Mouse (Mus musculus) midbrain, embryonic 14.5 days (tissue): ENCODE measurements at regions not wholly inside any gene's neighbourhood (a gene's known extent, or its start where the extent isn't known, plus 50 kb on each side); places are given as distances from the start of the nearest gene placed in this dataset.

Source experiments
- ATAC-seq: fragments of 200-750 bp; cut with Nextera tagmentation; 2 replicates; pipeline ENCODE4 v1.8.0; 2017; ENCODE audit warnings: moderate number of reproducible peaks, moderate library complexity; ENCODE audit not compliant: low FRiP score, low TSS enrichment
- DNase-seq: peaks from one replicate; pipeline ENCODE4 v3.0.0-alpha.2; 2015
- H3K27ac ChIP-seq: fragments of 300-500 bp; sonication (generic); replicated peaks from 2 replicates; pipeline ENCODE4 v1.5.1; 2014; ENCODE audit warnings: mild to moderate bottlenecking, low read depth, low read length, moderate library complexity
- H3K27me3 ChIP-seq: fragments of 300-500 bp; sonication (generic); 2 replicates; pipeline ENCODE4 v1.6.1; 2014; ENCODE audit warnings: low read length, control low read depth, mixed read lengths; ENCODE audit not compliant: control insufficient read depth, insufficient read depth
- H3K36me3 ChIP-seq: fragments of 300-500 bp; sonication (generic); 2 replicates; pipeline ENCODE4 v1.6.1; 2014; ENCODE audit warnings: low read length, control low read depth; ENCODE audit not compliant: control insufficient read depth, insufficient read depth
- H3K4me1 ChIP-seq: fragments of 300-500 bp; sonication (generic); 2 replicates; pipeline ENCODE4 v1.6.1; 2014; ENCODE audit warnings: mild to moderate bottlenecking, antibody characterized with exemption, low read length, control low read depth; ENCODE audit not compliant: control insufficient read depth, insufficient read depth
- H3K4me2 ChIP-seq: fragments of 300-500 bp; sonication (generic); 2 replicates; pipeline ENCODE4 v1.6.1; 2014; ENCODE audit warnings: mild to moderate bottlenecking, low read length, moderate library complexity
- H3K4me3 ChIP-seq: fragments of 300-500 bp; sonication (generic); replicated peaks from 2 replicates; pipeline ENCODE4 v1.5.1; 2014; ENCODE audit warnings: low read depth, low read length
- H3K9ac ChIP-seq: fragments of 300-500 bp; sonication (generic); replicated peaks from 2 replicates; pipeline ENCODE4 v1.6.1; 2014; ENCODE audit warnings: mild to moderate bottlenecking, low read length, moderate library complexity
- H3K9me3 ChIP-seq: fragments of 300-500 bp; sonication (generic); 2 replicates; pipeline ENCODE4 v1.6.1; 2016; ENCODE audit warnings: low read length, control low read depth, mixed read lengths; ENCODE audit not compliant: control insufficient read depth
- WGBS: fragments of 180-500 bp; shearing (Covaris S2); extraction: QIAGEN DNeasy Blood & Tissue Kit; methylation state at CpG from one replicate; pipeline ENCODE4 v1.1.7; 2014; 5-methylcytosine and 5-hydroxymethylcytosine counted together

GRCm38 (mm10) chr7:124455659-124456058 is 473.0 kb downstream of the Hs3st4 start:
- ATAC-seq (no peak), DNase-seq (no peak)
- Histone ChIP-seq H3K4me1 (no peaks in the 10 kb centered on the region), H3K27ac (no peak overlapping the region), H3K9me3 (no peaks in the 10 kb centered on the region), H3K4me2 (no peak overlapping the region), H3K36me3 (no peaks in the 10 kb centered on the region), H3K4me3 (no peak overlapping the region), H3K27me3 (no peaks in the 10 kb centered on the region), H3K9ac (no peak overlapping the region)
- WGBS: 89% methylated on average over 3 of the region's 3 CpGs

GRCm38 (mm10) chr7:124487326-124487725 is 504.7 kb downstream of the Hs3st4 start:
- Histone ChIP-seq H3K4me1 (no peaks in the 10 kb centered on the region), H3K4me2 (no peak overlapping the region), H3K9ac (no peak overlapping the region), H3K4me3 (no peak overlapping the region), H3K27ac (no peak overlapping the region), H3K36me3 (no peaks in the 10 kb centered on the region), H3K27me3 (no peaks in the 10 kb centered on the region), H3K9me3 (no peaks in the 10 kb centered on the region)
- 56% methylated on average over 1 of the region's 1 CpGs for WGBS
- ATAC-seq (no peak), DNase-seq (no peak)

GRCm38 (mm10) chr7:124491109-124491793 is 508.6 kb downstream of the Hs3st4 start:
- 77% methylated on average over 3 of the region's 3 CpGs for WGBS
- Histone ChIP-seq H3K36me3 (no peaks in the 10 kb centered on the region), H3K9me3 (no peaks in the 10 kb centered on the region), H3K4me1 (no peaks in the 10 kb centered on the region), H3K4me3 (no peak overlapping the region), H3K27ac (no peak overlapping the region), H3K4me2 (no peak overlapping the region), H3K9ac (no peak overlapping the region), H3K27me3 (no peaks in the 10 kb centered on the region)
- DNase-seq (no peak), ATAC-seq (no peak)

- no peaks in the 10 kb centered on the region for H3K27me3 ChIP-seq
- H3K9ac ChIP-seq: no peak overlapping the region
- H3K4me2 ChIP-seq: no peak overlapping the region
- H3K4me3 ChIP-seq: no peak overlapping the region
- no peak for DNase-seq
- no peaks in the 10 kb centered on the region for H3K36me3 ChIP-seq
- ATAC-seq: no peak
- H3K4me1 ChIP-seq: no peaks in the 10 kb centered on the region
- H3K9me3 ChIP-seq: no peaks in the 10 kb centered on the region
- no peak overlapping the region for H3K27ac ChIP-seq
- 94% methylated on average over 3 of the region's 3 CpGs for WGBS
Observed at GRCm38 (mm10) chr7:124491851-124492390, 509.3 kb downstream of the Hs3st4 start.

- WGBS: 77% methylated on average over 3 of the region's 3 CpGs
- no peaks in the 10 kb centered on the region for H3K27me3 ChIP-seq
- H3K4me3 ChIP-seq: no peak overlapping the region
- no peak overlapping the region for H3K27ac ChIP-seq
- H3K9me3 ChIP-seq: no peaks in the 10 kb centered on the region
- H3K4me1 ChIP-seq: no peaks in the 10 kb centered on the region
- no peak overlapping the region for H3K4me2 ChIP-seq
- DNase-seq (no peak), ATAC-seq (no peak)
- no peaks in the 10 kb centered on the region for H3K36me3 ChIP-seq
- H3K9ac ChIP-seq: no peak overlapping the region
Observed at GRCm38 (mm10) chr7:124500636-124501035, 518.0 kb downstream of the Hs3st4 start.

- Histone ChIP-seq H3K9me3 (no peaks in the 10 kb centered on the region), H3K27me3 (no peaks in the 10 kb centered on the region), H3K27ac (no peak overlapping the region), H3K4me2 (no peak overlapping the region), H3K4me3 (no peak overlapping the region), H3K36me3 (no peaks in the 10 kb centered on the region), H3K9ac (no peak overlapping the region), H3K4me1 (no peaks in the 10 kb centered on the region)
- DNase-seq (no peak), ATAC-seq (no peak)
- WGBS: 89% methylated on average over 5 of the region's 5 CpGs
Observed at GRCm38 (mm10) chr7:124502760-124503159, 520.1 kb downstream of the Hs3st4 start.

GRCm38 (mm10) chr7:124549038-124549437 is 566.4 kb downstream of the Hs3st4 start:
- H3K27me3 ChIP-seq: no peaks in the 10 kb centered on the region
- no peaks in the 10 kb centered on the region for H3K36me3 ChIP-seq
- ATAC-seq (no peak), DNase-seq (no peak)
- no peaks in the 10 kb centered on the region for H3K4me1 ChIP-seq
- WGBS: 86% methylated on average over 1 of the region's 1 CpGs
- no peak overlapping the region for H3K4me3 ChIP-seq
- no peaks in the 10 kb centered on the region for H3K9me3 ChIP-seq
- H3K9ac ChIP-seq: no peak overlapping the region
- no peak overlapping the region for H3K4me2 ChIP-seq
- no peak overlapping the region for H3K27ac ChIP-seq

GRCm38 (mm10) chr7:124557213-124557612 is 574.5 kb downstream of the Hs3st4 start:
- Histone ChIP-seq H3K4me2 (no peak overlapping the region), H3K27me3 (no peaks in the 10 kb centered on the region), H3K36me3 (no peaks in the 10 kb centered on the region), H3K9me3 (no peaks in the 10 kb centered on the region), H3K27ac (no peak overlapping the region), H3K9ac (no peak overlapping the region), H3K4me3 (no peak overlapping the region), H3K4me1 (no peaks in the 10 kb centered on the region)
- no peak for DNase-seq
- no peak for ATAC-seq

GRCm38 (mm10) chr7:124570804-124571203 is 588.1 kb downstream of the Hs3st4 start:
- H3K27me3 ChIP-seq: no peaks in the 10 kb centered on the region
- no peak overlapping the region for H3K27ac ChIP-seq
- no peak overlapping the region for H3K4me3 ChIP-seq
- ATAC-seq (no peak), DNase-seq (no peak)
- H3K36me3 ChIP-seq: no peaks in the 10 kb centered on the region
- no peak overlapping the region for H3K9ac ChIP-seq
- no peaks in the 10 kb centered on the region for H3K4me1 ChIP-seq
- H3K9me3 ChIP-seq: no peaks in the 10 kb centered on the region
- H3K4me2 ChIP-seq: no peak overlapping the region
